Mouse (Mus musculus) lung, postnatal 0 days (tissue): ENCODE results near the gene Tubg2.

Experiments
- CTCF ChIP-seq: IDR thresholded peaks from 2 replicates; pipeline ENCODE4 v1.5.1; 2016; ENCODE audit warnings: antibody characterized with exemption, mild to moderate bottlenecking
- EP300 ChIP-seq: IDR thresholded peaks from 2 replicates; pipeline ENCODE4 v1.6.1; 2016; ENCODE audit warnings: antibody characterized with exemption, mild to moderate bottlenecking, control low read depth

DNA sequence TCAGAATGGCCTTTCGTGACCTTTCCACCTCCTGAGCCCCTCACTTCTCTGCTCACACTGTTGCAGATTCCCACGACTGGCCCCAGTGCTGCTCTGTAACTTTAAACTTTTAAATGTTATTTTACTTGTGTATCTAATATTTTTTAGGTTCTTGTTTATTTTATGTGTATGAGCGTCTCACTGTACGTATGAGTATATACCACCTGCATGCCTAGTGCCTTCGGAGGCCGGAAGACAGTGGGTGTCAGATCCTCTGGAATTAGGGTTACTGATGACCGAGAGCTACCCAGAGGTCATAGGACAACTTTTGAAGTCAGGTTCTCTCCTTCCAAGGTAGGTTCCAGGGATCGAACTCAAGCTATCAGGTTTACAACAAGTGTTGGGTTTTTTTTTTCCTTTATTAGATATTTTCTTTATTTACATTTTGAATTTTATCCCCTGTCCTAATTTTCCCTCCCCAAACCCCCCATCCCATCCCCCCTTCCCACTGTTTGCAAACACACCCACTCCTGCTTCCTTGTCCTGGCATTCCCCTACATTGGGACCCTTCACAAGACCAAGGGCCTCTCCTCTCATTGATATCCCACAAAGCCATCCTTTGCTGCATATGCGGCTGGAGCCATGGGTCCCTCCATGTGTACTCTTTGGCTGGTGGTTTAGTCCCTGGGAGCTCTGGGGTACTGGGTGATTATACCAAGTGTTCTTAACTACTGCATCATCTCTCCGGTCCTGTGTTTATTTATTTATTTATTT lies 13.3 kb upstream of the Tubg2 start:
- TF ChIP-seq CTCF: no peak
- no peak for TF ChIP-seq EP300
